In the genomic region with DNA sequence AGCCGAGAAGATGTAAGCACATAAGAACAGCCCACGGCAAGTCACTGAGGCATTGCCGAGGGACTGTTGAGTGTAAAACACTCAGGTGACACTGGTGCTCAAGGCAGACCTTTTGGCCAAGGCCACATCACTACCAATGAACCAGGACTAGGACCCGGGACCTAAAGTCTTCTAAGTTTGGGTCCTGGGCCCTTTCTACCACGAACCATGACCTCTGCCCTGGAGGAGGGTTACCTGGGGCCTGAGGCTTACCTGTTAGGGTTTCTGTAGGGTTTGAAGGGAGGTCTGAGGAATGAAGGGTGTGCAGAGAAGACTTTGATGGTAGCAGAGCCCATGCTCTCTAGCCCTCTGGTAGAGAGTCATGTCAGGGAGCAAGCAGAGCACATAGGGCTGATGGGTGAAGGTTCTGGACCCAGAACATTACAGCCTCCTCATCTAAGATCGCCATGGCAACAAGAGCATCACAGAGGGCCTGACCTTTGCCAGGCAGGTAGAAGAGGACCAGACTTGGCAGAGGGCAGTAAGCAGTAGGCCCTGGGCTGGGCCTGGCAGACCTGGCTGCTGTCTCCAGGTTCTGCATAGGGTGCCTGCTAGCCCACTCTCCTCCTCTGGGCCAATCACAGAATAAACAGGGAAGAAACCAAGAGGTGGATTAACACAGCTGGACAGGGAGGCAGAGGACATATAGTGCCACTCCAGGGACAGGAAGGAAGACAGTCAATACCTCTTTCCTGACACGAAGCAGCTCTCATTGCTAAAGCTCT, we compare ENCODE assay signal across 25 mouse cellular contexts. TPM values are rescaled to one million over a fixed set of nuclear protein-coding genes. Genes with fewer than 3 reads are reported as not detected.
"Had no signal": no experiment of that assay in that cellular context is flagged by ENCODE, and none has a peak within 500 bp of the region (broad histone marks: within the 10 kb centered on the region; RNA-seq: fewer than 3 reads in every experiment).

TSS of gene Best1 (minus strand) at position 428 of the 764 bp plus-strand sequence.
TSS of gene Rab3il1 (plus strand) at position 464 of the 764 bp plus-strand sequence.

- DNase-seq: gastrocnemius, postnatal 14 days; gastrocnemius, postnatal 36 days; heart, adult 18-20 months; heart, postnatal 14 days; heart, postnatal 36 days; kidney, adult 11 months; kidney, adult 2 months; kidney, adult 9 months; kidney, postnatal 10 days; kidney, postnatal 25 days; liver had no signal

- H3K4me3 ChIP-seq: heart, embryonic 13.5 days; heart, embryonic 15.5 days; hindbrain, embryonic 13.5 days; hindbrain, embryonic 15.5 days; kidney, embryonic 15.5 days; left cerebral cortex, adult 2 months; limb, embryonic 10.5 days; limb, embryonic 12.5 days; liver, embryonic 12.5 days; liver, embryonic 15.5 days had no signal

- H3K4me1 ChIP-seq: heart, embryonic 15.5 days; hindbrain, embryonic 13.5 days; hindbrain, embryonic 15.5 days; kidney, embryonic 15.5 days; limb, embryonic 10.5 days; limb, embryonic 12.5 days had no signal

- H3K4me2 ChIP-seq: heart, embryonic 11.5 days; heart, embryonic 13.5 days; heart, embryonic 15.5 days; hindbrain, embryonic 13.5 days; hindbrain, embryonic 15.5 days; kidney, embryonic 15.5 days; limb, embryonic 12.5 days; liver, embryonic 12.5 days; liver, embryonic 15.5 days had no signal

- H3K9ac ChIP-seq: heart, embryonic 13.5 days; heart, embryonic 15.5 days; hindbrain, embryonic 13.5 days; hindbrain, embryonic 15.5 days; kidney, embryonic 15.5 days; limb, embryonic 12.5 days; liver, embryonic 12.5 days; liver, embryonic 15.5 days had no signal

- H3K36me3 ChIP-seq: heart, embryonic 13.5 days; heart, embryonic 15.5 days; hindbrain, embryonic 13.5 days; hindbrain, embryonic 15.5 days; kidney, embryonic 15.5 days; limb, embryonic 10.5 days; limb, embryonic 12.5 days; liver, embryonic 12.5 days; liver, embryonic 15.5 days had no signal

- H3K27ac ChIP-seq: heart, embryonic 13.5 days; heart, embryonic 15.5 days; hindbrain, embryonic 13.5 days; hindbrain, embryonic 15.5 days; hindbrain, postnatal 0 days; kidney, embryonic 15.5 days; left cerebral cortex, adult 2 months; limb, embryonic 10.5 days; limb, embryonic 12.5 days; liver, embryonic 12.5 days; liver, embryonic 15.5 days had no signal

- H3K9me3 ChIP-seq: heart, embryonic 13.5 days; heart, embryonic 15.5 days; hindbrain, embryonic 15.5 days; kidney, embryonic 15.5 days had no signal

- H3K27me3 ChIP-seq: heart, embryonic 13.5 days; heart, embryonic 15.5 days; hindbrain, embryonic 13.5 days; hindbrain, embryonic 15.5 days; kidney, embryonic 15.5 days; limb, embryonic 12.5 days had no signal

- ATAC-seq: hindbrain, postnatal 0 days; intestine, embryonic 16.5 days; liver, embryonic 12.5 days had no signal

RNA-seq across cellular contexts. Expression of gene Best1, which starts in this region (rescaled TPM):
- total RNA-seq: hematopoietic stem cell, adult 5-6 weeks had no signal
